Mouse (Mus musculus) thymus, adult 2 months (tissue): ENCODE data around the gene Zfhx3. TPM values are rescaled to one million over a fixed set of nuclear protein-coding genes. Genes with fewer than 3 reads are reported as not detected.

Experiments used
- DNase-seq: peaks from one replicate; pipeline ENCODE4 v3.0.0; 2021
- H3K27ac ChIP-seq: fragments of 200-500 bp; 2 replicates; pipeline ENCODE4 v1.5.1; 2012; ENCODE audit warnings: low read length, control low read depth; ENCODE audit not compliant: control insufficient read depth, insufficient read depth
- H3K27me3 ChIP-seq: fragments of 200-500 bp; 2 replicates; pipeline ENCODE4 v1.6.1; 2012; ENCODE audit warnings: mild to moderate bottlenecking, low read length, moderate library complexity, mixed read lengths; ENCODE audit not compliant: control insufficient read depth, insufficient read depth
- H3K36me3 ChIP-seq: fragments of 200-500 bp; 2 replicates; pipeline ENCODE4 v1.6.1; 2012; ENCODE audit warnings: mild to moderate bottlenecking, low read length, moderate library complexity; ENCODE audit not compliant: control insufficient read depth, insufficient read depth
- H3K4me1 ChIP-seq: fragments of 200-500 bp; replicated peaks from 2 replicates; pipeline ENCODE4 v1.6.1; 2012; ENCODE audit warnings: low read length; ENCODE audit not compliant: control insufficient read depth, insufficient read depth
- H3K4me3 ChIP-seq: fragments of 200-500 bp; 2 replicates; pipeline ENCODE4 v1.5.1; 2012; ENCODE audit warnings: mild to moderate bottlenecking, low read length, control low read depth, moderate library complexity; ENCODE audit not compliant: control insufficient read depth, insufficient read depth
- CTCF ChIP-seq: fragments of 200-500 bp; IDR thresholded peaks from 2 replicates; pipeline ENCODE4 v1.5.1; 2012; ENCODE audit warnings: mild to moderate bottlenecking, control low read depth, low read length, moderate library complexity, borderline replicate concordance; ENCODE audit not compliant: control insufficient read depth, poor library complexity, insufficient read depth; ENCODE audit errors: extremely low read depth
- POLR2A ChIP-seq: fragments of 200-500 bp; IDR thresholded peaks from 2 replicates; pipeline ENCODE4 v1.6.1; 2012; ENCODE audit warnings: mild to moderate bottlenecking, low read length, control low read depth, moderate library complexity; ENCODE audit not compliant: control insufficient read depth, poor library complexity, insufficient read depth; ENCODE audit errors: extremely low read depth
- WGBS: fragments of 180-500 bp; shearing (Covaris S2); methylation state at CpG from one replicate; pipeline ENCODE4 v1.1.7; 2018; 5-methylcytosine and 5-hydroxymethylcytosine counted together
- polyA plus RNA-seq: library from polyadenylated mRNA; depleted of rRNA; stranded (reverse); fragments of >200 nt; gene quantifications from 2 replicates; pipeline ENCODE4 v1.2.3, GENCODE M21; 2012

Zfhx3 gene
- polyA plus RNA-seq, 1 experiment = 1.1 TPM

DNA sequence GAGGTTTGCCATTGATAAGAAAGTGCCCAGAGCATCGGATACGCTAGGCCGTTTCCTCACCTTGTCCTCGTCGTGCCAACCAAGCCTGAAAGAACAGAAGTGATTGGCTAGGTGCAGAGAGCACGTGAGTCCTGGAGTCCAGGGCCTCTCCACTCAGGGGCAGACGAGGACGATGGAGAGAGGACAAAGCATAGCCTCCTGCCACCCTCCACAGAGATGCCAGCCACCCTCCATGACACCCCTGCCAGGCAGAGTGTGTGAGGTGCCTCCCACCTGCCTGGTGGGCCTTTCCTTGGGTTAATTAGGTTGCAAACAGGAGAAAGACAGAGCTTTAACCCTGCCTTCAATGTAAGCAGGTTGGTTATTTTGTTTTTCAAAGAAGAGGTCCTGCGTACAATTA is 965.6 kb downstream of the Zfhx3 start:
- Histone ChIP-seq H3K4me3 (no peak overlapping the region), H3K27ac (no peak overlapping the region), H3K36me3 (no peaks in the 10 kb centered on the region), H3K27me3 (no peaks in the 10 kb centered on the region), H3K4me1 (peaks cover 54% of the 10 kb centered on the region)
- no peak for DNase-seq
- WGBS = 95% methylated on average over 9 of the region's 9 CpGs
- TF ChIP-seq POLR2A = no peak
- TF ChIP-seq CTCF = no peak

DNA sequence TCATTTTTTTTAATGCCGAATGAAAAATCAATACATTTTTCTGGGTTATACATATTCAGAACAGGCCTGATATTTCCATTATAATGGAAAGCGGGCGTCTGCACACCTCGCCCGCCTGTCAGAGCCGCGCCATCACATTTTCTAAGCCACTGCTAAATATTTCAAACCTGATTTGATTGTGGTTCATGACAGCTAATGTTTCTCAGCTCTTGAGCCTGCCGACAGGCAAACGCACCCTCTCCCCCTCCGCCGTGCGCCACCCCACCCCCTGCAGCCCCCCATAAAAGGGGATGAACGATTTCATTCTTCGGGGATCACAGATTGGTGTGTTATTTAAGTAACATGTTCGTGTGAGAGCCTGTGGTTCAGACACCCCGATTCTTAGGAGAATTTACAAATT is 966.1 kb downstream of the Zfhx3 start:
- H3K4me3 ChIP-seq = no peak overlapping the region
- DNase-seq = no peak
- 96% methylated on average over 16 of the region's 16 CpGs for WGBS
- no peak overlapping the region for H3K27ac ChIP-seq
- peaks cover 49% of the 10 kb centered on the region for H3K4me1 ChIP-seq
- TF ChIP-seq POLR2A (no peak), CTCF (no peak)
- H3K36me3 ChIP-seq = no peaks in the 10 kb centered on the region
- H3K27me3 ChIP-seq = no peaks in the 10 kb centered on the region

GRCm38 (mm10) chr8:108909035-108909434 is 966.6 kb downstream of the Zfhx3 start:
- peaks cover 46% of the 10 kb centered on the region for H3K4me1 ChIP-seq
- no peaks in the 10 kb centered on the region for H3K36me3 ChIP-seq
- H3K27me3 ChIP-seq = no peaks in the 10 kb centered on the region
- WGBS = 86% methylated on average over 9 of the region's 9 CpGs
- H3K4me3 ChIP-seq = no peak overlapping the region
- DNase-seq = no peak
- TF ChIP-seq POLR2A (no peak), CTCF (no peak)
- no peak overlapping the region for H3K27ac ChIP-seq

DNA sequence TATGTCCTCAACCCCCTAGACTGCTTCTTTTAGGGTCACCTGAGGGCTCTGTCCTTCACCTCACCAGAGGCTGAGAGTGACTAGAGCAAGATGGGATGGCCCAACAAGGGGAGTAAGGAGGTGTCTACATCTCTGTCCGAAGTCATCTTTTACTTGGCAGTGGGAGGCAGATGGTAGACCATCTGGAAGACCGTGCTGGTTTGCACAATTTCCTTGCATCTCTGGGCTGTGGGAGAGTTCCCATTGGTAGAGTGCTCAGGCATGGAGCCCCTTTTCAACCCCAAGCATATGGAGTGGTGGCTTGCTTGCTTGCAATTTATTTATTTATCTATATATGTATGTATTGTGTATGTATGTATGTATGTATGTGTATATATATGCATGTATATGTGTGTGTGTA is 967.0 kb downstream of the Zfhx3 start:
- no peak for DNase-seq
- TF ChIP-seq POLR2A (no peak), CTCF (no peak)
- H3K36me3 ChIP-seq = no peaks in the 10 kb centered on the region
- H3K4me3 ChIP-seq = no peak overlapping the region
- WGBS = 94% methylated on average over 2 of the region's 2 CpGs
- H3K4me1 ChIP-seq = peaks cover 43% of the 10 kb centered on the region
- no peak overlapping the region for H3K27ac ChIP-seq
- no peaks in the 10 kb centered on the region for H3K27me3 ChIP-seq

- Histone ChIP-seq H3K36me3 (no peaks in the 10 kb centered on the region), H3K4me3 (no peak overlapping the region), H3K27me3 (no peaks in the 10 kb centered on the region), H3K27ac (peak overlapping the region; percentile 24; the same call in 1 of the 2 replicates), H3K4me1 (peaks cover 35% of the 10 kb centered on the region)
- DNase-seq = no peak
- no peak for TF ChIP-seq CTCF
- no peak for TF ChIP-seq POLR2A
- WGBS = 92% methylated on average over 12 of the region's 12 CpGs
These were observed 968.4 kb downstream of the Zfhx3 start for GRCm38 (mm10) chr8:108910843-108911242.

GRCm38 (mm10) chr8:108911511-108911910 is 969.1 kb downstream of the Zfhx3 start:
- H3K27me3 ChIP-seq = no peaks in the 10 kb centered on the region
- peak; percentile 94 for TF ChIP-seq CTCF
- no peak for TF ChIP-seq POLR2A
- peaks cover 34% of the 10 kb centered on the region for H3K4me1 ChIP-seq
- no peak overlapping the region for H3K27ac ChIP-seq
- 10% methylated on average over 6 of the region's 6 CpGs for WGBS
- H3K36me3 ChIP-seq = no peaks in the 10 kb centered on the region
- no peak overlapping the region for H3K4me3 ChIP-seq
- DNase-seq = peak; percentile 92

- no peaks in the 10 kb centered on the region for H3K27me3 ChIP-seq
- 95% methylated on average over 7 of the region's 7 CpGs for WGBS
- H3K4me3 ChIP-seq = no peak overlapping the region
- H3K36me3 ChIP-seq = no peaks in the 10 kb centered on the region
- no peak for TF ChIP-seq CTCF
- no peak for TF ChIP-seq POLR2A
- DNase-seq = no peak
- H3K4me1 ChIP-seq = peaks cover 25% of the 10 kb centered on the region
- no peak overlapping the region for H3K27ac ChIP-seq
These were observed 970.6 kb downstream of the Zfhx3 start for GRCm38 (mm10) chr8:108912998-108913397.
